In the genomic region with DNA sequence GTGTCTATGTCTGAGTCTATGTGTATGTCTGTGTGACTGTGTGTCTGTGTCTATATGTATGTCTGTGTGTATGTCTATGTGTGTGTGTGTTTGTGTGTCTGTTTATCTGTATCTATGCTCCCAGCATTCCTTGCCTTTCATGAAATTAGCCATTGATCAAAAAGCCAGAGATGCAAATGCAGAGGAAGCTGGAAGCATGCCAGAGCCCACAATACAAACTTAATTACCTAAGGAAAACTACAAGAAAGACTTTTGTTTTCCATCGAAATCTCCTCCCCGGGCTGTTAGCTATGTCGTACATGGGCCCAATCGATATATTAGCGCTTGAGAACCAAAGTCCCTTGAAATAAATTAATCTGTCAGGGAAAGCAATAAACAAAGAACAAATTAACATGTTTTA, we compare ENCODE assay signal across 17 mouse cellular contexts.
"Had no signal": no experiment of that assay in that cellular context is flagged by ENCODE, and none has a peak within 500 bp of the region (broad histone marks: within the 10 kb centered on the region; RNA-seq: fewer than 3 reads in every experiment).

No protein-coding gene starts in this region.

- H3K27ac ChIP-seq: kidney, embryonic 15.5 days; left cerebral cortex, adult 2 months; liver, embryonic 13.5 days; midbrain, embryonic 12.5 days had no signal

- H3K9me3 ChIP-seq: kidney, embryonic 15.5 days; liver, embryonic 13.5 days; megakaryocyte, embryonic 14.5 days; midbrain, embryonic 12.5 days had no signal

- H3K4me1 ChIP-seq: kidney, embryonic 15.5 days; liver, embryonic 13.5 days; megakaryocyte, embryonic 14.5 days had no signal

- H3K27me3 ChIP-seq: kidney, embryonic 15.5 days; liver, embryonic 13.5 days; megakaryocyte, embryonic 14.5 days had no signal

- H3K9ac ChIP-seq: kidney, embryonic 15.5 days; liver, embryonic 13.5 days; midbrain, embryonic 12.5 days had no signal

- H3K36me3 ChIP-seq: kidney, embryonic 15.5 days; liver, embryonic 13.5 days; midbrain, embryonic 12.5 days had no signal

- H3K4me2 ChIP-seq: kidney, embryonic 15.5 days; liver, embryonic 13.5 days; midbrain, embryonic 12.5 days had no signal

- H3K4me3 ChIP-seq: kidney, embryonic 15.5 days; left cerebral cortex, adult 2 months; liver, embryonic 13.5 days; megakaryocyte, embryonic 14.5 days; midbrain, embryonic 12.5 days had no signal

- DNase-seq: kidney, adult 11 months; kidney, adult 8-10 months; kidney, postnatal 10 days; kidney, postnatal 36 days; layer of hippocampus, postnatal 36 days; liver, embryonic 13.5 days; lung, adult 2 months; lung, postnatal 10 days; lung, postnatal 36 days; right cerebral cortex, postnatal 25 days; spleen, adult 18-20 months; thymus, adult 18-20 months; thymus, postnatal 36 days had no signal
